Mouse (Mus musculus): Measurements from ENCODE around the gene Tmem41b.

GRCm38 (mm10) chr7:109986133-109986669 lies 528 bp downstream of the Tmem41b start:
- TF ChIP-seq CTCF (IDR thresholded peaks at IDR 0.05; ENCODE audit: extremely low read depth, insufficient read depth, insufficient read length, insufficient replicate concordance) (no peak), POLR2A (IDR thresholded peaks at IDR 0.05; ENCODE audit: low read depth, low read length) (peak; percentile 45)

All from spleen, adult 2 months (tissue).